Mouse (Mus musculus): ENCODE data around the gene Nudt17. TPM values are rescaled to one million over a fixed set of nuclear protein-coding genes. Genes with fewer than 3 reads are reported as not detected.
A peak's percentile ranks its signal among the peaks of the same experiment; 100 is the strongest.

Gene Nudt17
- polyA plus RNA-seq, 1 experiment, result 17.9 TPM

DNA sequence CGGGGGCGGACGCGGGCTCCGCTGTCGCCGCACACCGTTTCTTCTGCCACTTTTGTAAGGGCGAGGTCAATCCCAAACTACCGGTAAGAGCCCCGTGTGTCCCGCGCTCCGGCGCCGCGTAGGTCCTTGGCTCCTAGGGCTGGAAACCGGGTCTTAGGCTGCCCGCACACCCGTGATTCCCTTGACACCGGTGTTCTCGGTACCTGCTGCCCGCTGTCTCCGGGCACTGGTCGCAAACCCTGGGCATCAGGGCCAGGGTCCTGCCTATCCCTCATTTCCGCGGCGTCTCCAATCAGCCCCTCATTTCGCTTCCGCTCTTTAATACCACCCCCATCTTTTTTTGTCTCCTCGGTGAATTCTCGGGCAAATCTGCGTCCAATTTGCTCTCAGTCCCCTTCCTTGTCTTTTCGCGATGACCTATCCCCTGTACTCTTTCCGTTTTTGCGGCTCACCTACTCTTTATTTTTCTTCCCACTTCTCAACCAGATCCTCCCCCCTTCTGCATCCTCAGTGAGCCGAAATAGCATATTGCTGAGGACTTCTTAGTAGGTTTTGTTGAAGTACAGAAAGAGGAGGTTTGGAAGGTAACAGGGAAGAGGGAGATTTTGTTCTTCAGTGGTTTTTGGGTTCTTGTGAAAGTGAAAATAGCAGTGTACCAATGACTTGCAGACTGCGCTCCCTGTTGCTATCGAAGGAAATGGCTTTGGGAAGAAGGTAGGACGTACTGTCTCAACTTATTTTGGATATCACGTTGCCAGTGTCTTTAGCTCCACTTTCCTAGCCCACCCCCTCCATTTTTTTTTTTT is 19.7 kb upstream of the Nudt17 start:
- no peak for TF ChIP-seq POLR2A (IDR thresholded peaks at IDR 0.05; ENCODE audit: control insufficient read depth, extremely low read depth, insufficient read depth, low read length, poor library complexity)
- TF ChIP-seq CTCF (IDR thresholded peaks at IDR 0.05; ENCODE audit: borderline replicate concordance, control insufficient read depth, extremely low read depth, insufficient read depth, low read length, poor library complexity), result no peak
- Histone ChIP-seq H3K36me3 (ENCODE audit: control insufficient read depth, insufficient read depth, low read length) (no peaks in the 10 kb centered on the region; the same call in 1 of the 2 replicates), H3K4me3 (ENCODE audit: control insufficient read depth, insufficient read depth, low read length) (peak overlapping the region; percentile 95), H3K27ac (ENCODE audit: control insufficient read depth, insufficient read depth, low read length) (peak overlapping the region; percentile 63), H3K4me1 (replicated peaks; ENCODE audit: control insufficient read depth, insufficient read depth, low read length) (peaks cover 2% of the 10 kb centered on the region), H3K27me3 (ENCODE audit: control insufficient read depth, insufficient read depth, low read length) (no peaks in the 10 kb centered on the region)
- WGBS, result under 1% methylated on average over 42 of the region's 42 CpGs
- DNase-seq, result peak; percentile 40

DNA sequence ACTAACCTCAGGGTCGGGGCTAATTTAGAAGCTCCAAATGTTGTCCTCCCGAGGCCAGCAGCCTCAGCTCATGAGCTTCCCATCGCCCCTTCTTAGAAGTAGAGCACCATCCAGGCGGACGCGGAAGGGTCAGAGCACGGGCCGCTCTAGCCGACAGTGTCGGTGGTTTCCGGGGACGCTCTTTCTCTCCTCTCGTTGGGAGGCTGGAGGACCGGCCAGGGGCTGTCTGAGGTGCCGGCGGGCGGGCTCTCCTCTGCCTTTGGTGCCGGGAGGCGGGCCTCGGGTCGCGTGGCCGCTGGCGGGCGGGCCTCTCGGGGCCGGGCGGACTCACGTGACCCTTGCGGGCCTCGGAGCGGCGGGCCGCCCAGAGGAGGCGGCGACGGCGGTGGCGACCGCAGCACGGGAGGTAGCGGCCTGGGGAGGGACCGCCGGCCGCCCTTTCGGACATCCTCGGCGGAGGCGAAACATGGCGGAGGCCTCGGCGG is 19.0 kb upstream of the Nudt17 start, which contains the start of the genes Polr3c and Rnf115:
Polr3c (minus strand) TSS at position 286 of the 485 bp plus-strand sequence.
Rnf115 (plus strand) TSS at position 322 of the 485 bp plus-strand sequence.
- Histone ChIP-seq H3K4me1 (replicated peaks; ENCODE audit: control insufficient read depth, insufficient read depth, low read length) (peaks cover 2% of the 10 kb centered on the region), H3K27ac (ENCODE audit: control insufficient read depth, insufficient read depth, low read length) (peak within 1 kb of the TSS; percentile 76), H3K4me3 (ENCODE audit: control insufficient read depth, insufficient read depth, low read length) (peak within 1 kb of the TSS; percentile 95), H3K27me3 (ENCODE audit: control insufficient read depth, insufficient read depth, low read length) (no peaks in the 10 kb centered on the region), H3K36me3 (ENCODE audit: control insufficient read depth, insufficient read depth, low read length) (peaks cover under 1% of the 10 kb centered on the region)
- TF ChIP-seq CTCF (IDR thresholded peaks at IDR 0.05; ENCODE audit: borderline replicate concordance, control insufficient read depth, extremely low read depth, insufficient read depth, low read length, poor library complexity) (peak; percentile 42; the same call in 1 of the 2 replicates), POLR2A (IDR thresholded peaks at IDR 0.05; ENCODE audit: control insufficient read depth, extremely low read depth, insufficient read depth, low read length, poor library complexity) (peak; percentile 79)
- peak; percentile 89 for DNase-seq
- WGBS, result under 1% methylated on average over 52 of the region's 52 CpGs

DNA sequence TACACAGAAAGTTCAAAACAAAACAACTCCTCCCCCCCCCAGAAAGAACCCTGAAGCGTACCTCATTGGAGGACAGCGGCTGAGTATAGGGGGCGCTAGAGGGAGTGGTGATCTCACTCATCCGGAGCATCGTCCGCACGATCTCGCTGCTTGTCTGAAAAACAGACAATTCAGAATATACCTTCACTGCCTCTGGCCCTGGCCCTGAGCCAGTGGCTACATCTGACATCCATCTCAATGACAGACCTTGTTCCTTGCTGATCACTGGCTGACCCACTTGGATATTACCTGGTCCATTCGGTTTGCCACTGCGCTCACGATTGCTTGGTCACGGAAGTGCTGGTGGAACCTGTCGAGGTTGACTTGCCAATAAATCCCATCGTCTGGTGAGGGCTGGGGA is 10.8 kb upstream of the Nudt17 start:
- DNase-seq, result peak; percentile 32
- H3K27me3 ChIP-seq (ENCODE audit: control insufficient read depth, insufficient read depth, low read length), result no peaks in the 10 kb centered on the region
- H3K4me1 ChIP-seq (replicated peaks; ENCODE audit: control insufficient read depth, insufficient read depth, low read length), result no peaks in the 10 kb centered on the region; the same call in 1 of the 2 replicates
- H3K4me3 ChIP-seq (ENCODE audit: control insufficient read depth, insufficient read depth, low read length), result no peak overlapping the region
- 93% methylated on average over 14 of the region's 14 CpGs for WGBS
- TF ChIP-seq POLR2A (IDR thresholded peaks at IDR 0.05; ENCODE audit: control insufficient read depth, extremely low read depth, insufficient read depth, low read length, poor library complexity), result no peak
- peak; percentile 43; the same call in 1 of the 2 replicates for TF ChIP-seq CTCF (IDR thresholded peaks at IDR 0.05; ENCODE audit: borderline replicate concordance, control insufficient read depth, extremely low read depth, insufficient read depth, low read length, poor library complexity)
- H3K27ac ChIP-seq (ENCODE audit: control insufficient read depth, insufficient read depth, low read length), result no peak overlapping the region
- peaks cover 39% of the 10 kb centered on the region for H3K36me3 ChIP-seq (ENCODE audit: control insufficient read depth, insufficient read depth, low read length)

GRCm38 (mm10) chr3:96715854-96716253 is 7.5 kb upstream of the Nudt17 start:
- Histone ChIP-seq H3K27me3 (ENCODE audit: control insufficient read depth, insufficient read depth, low read length) (no peaks in the 10 kb centered on the region), H3K36me3 (ENCODE audit: control insufficient read depth, insufficient read depth, low read length) (peaks cover 53% of the 10 kb centered on the region), H3K27ac (ENCODE audit: control insufficient read depth, insufficient read depth, low read length) (no peak overlapping the region), H3K4me1 (replicated peaks; ENCODE audit: control insufficient read depth, insufficient read depth, low read length) (no peaks in the 10 kb centered on the region), H3K4me3 (ENCODE audit: control insufficient read depth, insufficient read depth, low read length) (no peak overlapping the region)
- no peak for DNase-seq
- WGBS, result 33% methylated on average over 2 of the region's 2 CpGs
- no peak for TF ChIP-seq POLR2A (IDR thresholded peaks at IDR 0.05; ENCODE audit: control insufficient read depth, extremely low read depth, insufficient read depth, low read length, poor library complexity)
- TF ChIP-seq CTCF (IDR thresholded peaks at IDR 0.05; ENCODE audit: borderline replicate concordance, control insufficient read depth, extremely low read depth, insufficient read depth, low read length, poor library complexity), result no peak

DNA sequence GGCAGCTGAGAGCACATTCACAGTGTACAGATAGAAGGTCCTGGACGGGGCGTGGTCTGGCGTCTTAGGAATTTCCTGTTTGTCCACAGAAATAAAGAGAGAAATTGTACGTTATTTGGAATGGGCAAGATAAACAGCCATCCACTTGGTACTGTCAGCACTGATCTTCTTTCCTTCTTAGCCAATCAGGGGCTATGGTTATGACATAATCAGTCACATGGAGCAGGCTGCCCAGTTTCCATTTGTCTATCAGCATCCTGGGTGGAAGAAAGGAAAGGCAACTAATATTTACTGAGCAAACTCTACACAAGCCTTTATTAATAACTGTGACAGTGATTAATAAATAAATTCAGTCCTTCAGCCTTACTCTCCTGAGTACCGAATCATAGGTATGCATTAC is 5.9 kb upstream of the Nudt17 start:
- H3K4me3 ChIP-seq (ENCODE audit: control insufficient read depth, insufficient read depth, low read length), result no peak overlapping the region
- no peaks in the 10 kb centered on the region for H3K27me3 ChIP-seq (ENCODE audit: control insufficient read depth, insufficient read depth, low read length)
- WGBS, result 97% methylated on average over 5 of the region's 5 CpGs
- H3K27ac ChIP-seq (ENCODE audit: control insufficient read depth, insufficient read depth, low read length), result no peak overlapping the region
- no peaks in the 10 kb centered on the region for H3K4me1 ChIP-seq (replicated peaks; ENCODE audit: control insufficient read depth, insufficient read depth, low read length)
- no peak for DNase-seq
- TF ChIP-seq CTCF (IDR thresholded peaks at IDR 0.05; ENCODE audit: borderline replicate concordance, control insufficient read depth, extremely low read depth, insufficient read depth, low read length, poor library complexity) (no peak), POLR2A (IDR thresholded peaks at IDR 0.05; ENCODE audit: control insufficient read depth, extremely low read depth, insufficient read depth, low read length, poor library complexity) (no peak)
- H3K36me3 ChIP-seq (ENCODE audit: control insufficient read depth, insufficient read depth, low read length), result peaks cover 56% of the 10 kb centered on the region

DNA sequence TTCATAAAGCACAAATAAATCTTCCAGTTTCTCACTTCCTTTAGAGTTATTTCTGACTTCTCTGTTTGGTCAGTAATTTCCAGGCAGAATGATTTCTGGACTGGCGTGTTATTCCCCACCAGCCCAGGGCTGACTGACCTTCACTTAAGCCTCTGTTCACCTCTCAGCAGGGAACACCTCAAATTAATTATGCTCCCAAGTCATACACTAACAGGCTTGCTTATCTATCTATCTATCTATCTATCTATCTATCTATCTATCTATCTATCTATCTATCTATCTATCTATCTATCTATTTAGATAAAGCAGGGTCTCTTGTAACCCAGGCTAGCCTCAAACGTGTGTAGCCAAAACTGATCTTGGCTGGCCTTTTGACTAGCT is 312 bp upstream of the Nudt17 start:
- peaks cover 27% of the 10 kb centered on the region for H3K36me3 ChIP-seq (ENCODE audit: control insufficient read depth, insufficient read depth, low read length)
- H3K27me3 ChIP-seq (ENCODE audit: control insufficient read depth, insufficient read depth, low read length), result no peaks in the 10 kb centered on the region
- H3K4me3 ChIP-seq (ENCODE audit: control insufficient read depth, insufficient read depth, low read length), result no peak overlapping the region
- WGBS, result 73% methylated on average over 2 of the region's 2 CpGs
- TF ChIP-seq POLR2A (IDR thresholded peaks at IDR 0.05; ENCODE audit: control insufficient read depth, extremely low read depth, insufficient read depth, low read length, poor library complexity) (no peak), CTCF (IDR thresholded peaks at IDR 0.05; ENCODE audit: borderline replicate concordance, control insufficient read depth, extremely low read depth, insufficient read depth, low read length, poor library complexity) (no peak)
- no peak overlapping the region for H3K27ac ChIP-seq (ENCODE audit: control insufficient read depth, insufficient read depth, low read length)
- peaks cover 7% of the 10 kb centered on the region for H3K4me1 ChIP-seq (replicated peaks; ENCODE audit: control insufficient read depth, insufficient read depth, low read length)
- DNase-seq, result no peak

Data from thymus, adult 2 months (tissue).